Mouse (Mus musculus) hindbrain, embryonic 15.5 days (tissue): Measurements from ENCODE around the gene Uba7. TPM values are rescaled to one million over a fixed set of nuclear protein-coding genes. Genes with fewer than 3 reads are reported as not detected.
"Not testable (repeated sequence)": the region's sequence is repeated elsewhere in the genome, so short reads cannot be mapped to it uniquely, and the experiment has no call there.

Source experiments
- ATAC-seq: fragments of 200-750 bp; cut with Nextera tagmentation; 2 replicates; pipeline ENCODE4 v1.8.0; 2017; ENCODE audit warnings: low read depth, moderate number of reproducible peaks, moderate TSS enrichment; ENCODE audit not compliant: low FRiP score
- H3K27ac ChIP-seq: fragments of 300-500 bp; sonication (generic); replicated peaks from 2 replicates; pipeline ENCODE4 v1.5.1; 2015; ENCODE audit warnings: mild to moderate bottlenecking, inconsistent platforms
- H3K27me3 ChIP-seq: fragments of 300-500 bp; sonication (generic); 2 replicates; pipeline ENCODE4 v1.6.1; 2015; ENCODE audit warnings: control low read depth, inconsistent platforms
- H3K36me3 ChIP-seq: fragments of 300-500 bp; sonication (generic); 2 replicates; pipeline ENCODE4 v1.6.1; 2015; ENCODE audit warnings: control low read depth, inconsistent platforms
- H3K4me1 ChIP-seq: fragments of 300-500 bp; sonication (generic); replicated peaks from 2 replicates; pipeline ENCODE4 v1.6.1; 2015; ENCODE audit warnings: control low read depth, inconsistent platforms
- H3K4me2 ChIP-seq: fragments of 300-500 bp; sonication (generic); 2 replicates; pipeline ENCODE4 v1.6.1; 2015; ENCODE audit warnings: moderate library complexity, mild to moderate bottlenecking, inconsistent platforms
- H3K4me3 ChIP-seq: fragments of 300-500 bp; sonication (generic); 2 replicates; pipeline ENCODE4 v1.5.1; 2015; ENCODE audit warnings: mild to moderate bottlenecking, inconsistent platforms
- H3K9ac ChIP-seq: fragments of 300-500 bp; sonication (generic); 2 replicates; pipeline ENCODE4 v1.6.1; 2015; ENCODE audit warnings: inconsistent platforms
- H3K9me3 ChIP-seq: fragments of 300-500 bp; sonication (generic); 2 replicates; pipeline ENCODE4 v1.6.1; 2016; ENCODE audit warnings: control low read depth, inconsistent platforms
- WGBS: fragments of 180-500 bp; shearing (Covaris S2); methylation state at CpG from one replicate; pipeline ENCODE4 v1.1.7; 2015; 5-methylcytosine and 5-hydroxymethylcytosine counted together
- polyA plus RNA-seq: library from polyadenylated mRNA; unstranded; fragments of >200 nt; fragmentation: Nextera tagmentation; extraction: Ambion mirVana; gene quantifications from 2 replicates; pipeline ENCODE4 v1.2.1, GENCODE M21; 2015

Uba7 gene
- polyA plus RNA-seq, 1 experiment from 2014 or later: 6.4 TPM

DNA sequence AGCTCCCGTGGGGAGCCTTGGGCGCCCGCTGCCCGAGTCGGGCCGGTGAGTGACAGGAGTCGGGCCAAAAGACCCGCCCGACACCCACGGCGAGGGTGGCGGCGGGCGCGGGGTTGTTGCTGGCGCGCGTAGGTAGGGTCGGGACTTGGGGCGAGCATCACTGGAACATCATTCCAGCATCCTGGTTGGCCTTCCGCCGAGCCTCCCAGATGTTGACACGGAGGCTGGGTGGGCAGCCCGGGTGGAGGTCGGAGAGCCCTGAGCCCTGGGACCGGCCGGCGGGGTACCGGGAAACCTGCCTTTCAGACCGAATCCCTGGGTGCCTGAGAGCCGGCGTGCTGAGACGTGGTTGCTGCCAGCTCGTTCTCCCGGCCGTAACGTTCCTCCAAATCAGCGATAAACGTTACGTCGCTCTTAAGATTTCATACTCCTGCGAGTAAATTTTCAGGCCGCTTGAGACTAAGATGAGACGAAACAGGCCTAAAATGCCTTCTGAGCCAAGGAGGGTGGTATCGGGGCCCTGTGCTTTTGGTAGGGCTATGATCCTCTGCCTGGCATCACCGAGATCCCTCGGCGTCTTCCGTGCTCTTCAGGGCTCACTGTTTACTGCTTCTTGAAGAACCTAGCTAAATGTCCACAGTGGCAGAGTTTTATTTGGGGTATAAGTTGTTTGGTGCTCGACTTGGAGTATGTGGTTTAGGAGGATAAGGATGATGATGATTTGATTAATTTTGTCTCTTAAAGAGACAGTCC, 27.6 kb downstream of the Uba7 start:
- WGBS: under 1% methylated on average over 43 of the region's 50 CpGs
- peak; percentile 60; the same call in 1 of the 2 replicates for ATAC-seq

DNA sequence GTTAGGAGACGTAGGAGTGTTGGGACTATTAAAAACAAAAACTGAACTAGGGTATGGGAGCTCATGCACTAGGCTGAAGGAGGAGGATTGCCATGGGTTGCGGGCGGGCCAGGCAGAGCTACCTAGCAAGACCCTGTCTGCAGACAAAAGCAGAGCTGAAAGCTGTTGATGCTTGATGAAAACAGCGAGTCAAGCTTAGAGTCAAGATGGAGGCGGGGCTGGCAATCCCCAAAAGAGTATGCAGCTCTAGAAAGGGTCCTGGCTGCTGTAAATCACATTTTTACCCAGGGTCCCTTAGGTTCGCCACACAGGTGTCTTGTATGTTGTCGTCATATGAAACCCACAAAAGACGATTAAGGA, 28.2 kb downstream of the Uba7 start:
- H3K4me1 ChIP-seq: peaks cover 34% of the 10 kb centered on the region
- H3K36me3 ChIP-seq: no peaks in the 10 kb centered on the region
- H3K4me3 ChIP-seq: peak overlapping the region; percentile 86
- no peaks in the 10 kb centered on the region for H3K27me3 ChIP-seq
- H3K9me3 ChIP-seq: no peaks in the 10 kb centered on the region
- no peak for ATAC-seq
- 10% methylated on average over 8 of the region's 8 CpGs for WGBS
- peak overlapping the region; percentile 97 for H3K27ac ChIP-seq
- peak overlapping the region; percentile 76 for H3K4me2 ChIP-seq
- H3K9ac ChIP-seq: peak overlapping the region; percentile 95

More for the DNA sequence above, 27.6 kb downstream of the Uba7 start:
- Histone ChIP-seq H3K4me1 (peaks cover 34% of the 10 kb centered on the region), H3K27me3 (no peaks in the 10 kb centered on the region), H3K9me3 (no peaks in the 10 kb centered on the region), H3K4me3 (peak overlapping the region; percentile 86), H3K4me2 (peak overlapping the region; percentile 76), H3K9ac (peak overlapping the region; percentile 95), H3K27ac (peak overlapping the region; percentile 97), H3K36me3 (no peaks in the 10 kb centered on the region)

DNA sequence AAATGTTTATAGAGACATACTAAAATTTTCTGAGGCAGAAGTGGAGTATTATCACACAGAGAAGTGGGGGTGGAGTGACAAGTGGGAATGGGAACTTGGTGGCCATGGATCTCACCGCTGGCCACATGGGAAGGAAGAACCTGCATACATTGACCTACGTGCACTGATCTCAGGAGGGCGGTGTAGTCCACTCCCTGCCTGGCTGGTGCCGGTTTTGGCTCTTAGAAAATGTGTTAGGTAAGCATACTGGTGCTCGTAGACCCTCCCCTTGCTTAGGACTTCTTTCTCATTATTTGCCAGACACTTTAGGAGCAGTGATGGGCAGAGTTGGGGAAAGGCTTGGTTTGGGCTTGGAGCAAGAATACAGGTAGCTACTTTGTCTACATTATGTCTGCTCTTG, 32.7 kb downstream of the Uba7 start:
- Histone ChIP-seq H3K4me1 (peaks cover 27% of the 10 kb centered on the region), H3K9me3 (no peaks in the 10 kb centered on the region), H3K4me2 (no peak overlapping the region), H3K27ac (no peak overlapping the region), H3K27me3 (no peaks in the 10 kb centered on the region), H3K4me3 (no peak overlapping the region), H3K9ac (no peak overlapping the region), H3K36me3 (0 out of 2 replicates have a peak, but pooled peaks cover 3% of the 10 kb centered on the region)
- WGBS: 94% methylated on average over 5 of the region's 5 CpGs
- ATAC-seq: no peak

DNA sequence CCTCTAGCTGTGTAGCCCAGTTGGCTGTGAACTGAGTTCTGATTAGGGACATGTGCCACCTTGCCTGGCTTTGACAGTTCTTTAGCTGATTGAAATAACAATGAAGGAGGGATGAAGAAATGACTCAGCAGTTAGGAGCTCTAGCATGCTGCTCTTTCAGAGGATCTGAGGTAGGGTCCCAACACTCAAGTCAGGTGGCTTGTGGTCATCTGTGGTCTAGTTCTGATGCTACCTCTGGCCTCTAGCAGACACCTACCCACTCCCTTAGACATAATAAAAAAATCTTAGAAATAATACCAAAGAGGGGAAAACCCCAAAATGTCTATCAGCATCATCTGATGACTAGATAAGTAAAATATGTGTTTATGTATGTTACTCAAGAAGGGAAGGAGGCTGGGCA, 35.1 kb downstream of the Uba7 start:
- Histone ChIP-seq H3K27me3 (no peaks in the 10 kb centered on the region), H3K9me3 (no peaks in the 10 kb centered on the region), H3K27ac (no peak overlapping the region), H3K9ac (no peak overlapping the region), H3K4me1 (peaks cover 8% of the 10 kb centered on the region; the same call in 1 of the 2 replicates), H3K4me3 (no peak overlapping the region), H3K4me2 (no peak overlapping the region), H3K36me3 (peaks cover 4% of the 10 kb centered on the region; the same call in 1 of the 2 replicates)
- no peak for ATAC-seq

DNA sequence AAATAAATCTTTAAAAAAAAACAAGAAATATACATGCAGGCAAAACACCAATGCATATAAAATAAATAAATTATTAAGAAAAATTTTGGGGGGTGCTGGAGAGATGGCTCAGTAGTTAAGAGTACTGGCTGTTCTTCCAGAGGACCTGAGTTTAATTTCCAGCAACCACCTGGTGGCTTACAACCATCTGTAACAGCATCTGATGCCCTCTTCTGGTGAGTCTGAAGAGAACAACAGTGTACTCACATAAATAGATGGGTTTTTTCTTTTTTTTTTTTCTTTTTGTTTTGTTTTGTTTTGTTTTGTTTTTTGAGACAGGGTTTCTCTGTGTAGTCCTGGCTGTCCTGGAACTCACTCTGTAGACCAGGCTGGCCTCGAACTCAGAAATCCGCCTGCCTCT, 38.3 kb downstream of the Uba7 start:
- H3K27ac ChIP-seq, H3K4me1 ChIP-seq, H3K27me3 ChIP-seq, H3K9ac ChIP-seq, ATAC-seq, H3K9me3 ChIP-seq, H3K4me2 ChIP-seq, H3K4me3 ChIP-seq: not testable (repeated sequence)
- WGBS: 98% methylated on average over 2 of the region's 2 CpGs
- peaks cover 12% of the 10 kb centered on the region; the same call in 1 of the 2 replicates for H3K36me3 ChIP-seq

DNA sequence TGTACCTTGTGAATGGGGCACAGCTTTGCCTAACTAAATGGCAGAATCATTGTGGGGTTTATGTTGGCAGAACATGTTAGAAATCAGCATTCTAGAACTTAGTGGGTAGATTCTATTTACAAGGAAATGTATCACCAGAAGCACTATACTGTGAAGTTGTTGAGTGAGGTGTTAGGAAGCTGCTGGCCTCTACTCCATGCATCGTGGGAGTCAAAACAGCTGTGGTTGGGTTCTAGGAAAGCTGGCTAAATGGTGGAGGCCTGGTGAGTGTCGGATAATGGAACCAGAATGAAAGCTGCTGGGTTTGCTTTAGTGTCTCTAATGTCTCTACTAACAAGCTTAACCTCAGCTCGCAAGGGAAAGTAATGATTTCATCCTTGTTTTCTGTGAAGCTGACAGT, 41.8 kb downstream of the Uba7 start:
- Histone ChIP-seq H3K9me3 (no peaks in the 10 kb centered on the region), H3K4me3 (no peak overlapping the region), H3K4me1 (0 out of 2 replicates have a peak, but pooled peaks cover 2% of the 10 kb centered on the region), H3K36me3 (peaks cover 12% of the 10 kb centered on the region; the same call in 1 of the 2 replicates), H3K4me2 (no peak overlapping the region), H3K27ac (no peak overlapping the region), H3K27me3 (no peaks in the 10 kb centered on the region), H3K9ac (no peak overlapping the region)
- no peak for ATAC-seq
- WGBS: 89% methylated on average over 3 of the region's 3 CpGs

DNA sequence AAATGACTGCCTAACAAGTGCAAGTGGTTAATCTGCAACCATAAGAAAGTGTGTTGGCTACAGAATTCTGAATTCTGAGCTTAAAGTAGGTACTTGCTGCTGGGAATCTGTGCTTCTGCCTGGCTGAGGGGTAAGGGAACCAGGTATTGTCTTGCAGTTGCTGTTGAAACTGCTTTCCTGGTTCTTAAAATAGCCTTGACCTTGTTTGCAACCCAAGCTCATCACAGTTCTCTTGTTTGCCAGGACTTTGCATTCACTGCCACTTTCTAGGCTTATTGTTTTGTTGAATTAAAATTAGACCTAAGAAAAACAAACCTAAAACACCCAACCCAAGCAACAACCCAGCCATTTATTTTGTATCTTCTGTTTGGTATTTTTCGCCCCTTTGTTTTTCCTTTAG, 45.4 kb downstream of the Uba7 start:
- Histone ChIP-seq H3K9ac (no peak overlapping the region), H3K4me3 (no peak overlapping the region), H3K9me3 (no peaks in the 10 kb centered on the region), H3K27ac (no peak overlapping the region), H3K4me1 (0 out of 2 replicates have a peak, but pooled peaks cover 2% of the 10 kb centered on the region), H3K27me3 (no peaks in the 10 kb centered on the region), H3K36me3 (peaks cover 22% of the 10 kb centered on the region), H3K4me2 (no peak overlapping the region)
- 94% methylated on average over 1 of the region's 1 CpGs for WGBS
- no peak for ATAC-seq

DNA sequence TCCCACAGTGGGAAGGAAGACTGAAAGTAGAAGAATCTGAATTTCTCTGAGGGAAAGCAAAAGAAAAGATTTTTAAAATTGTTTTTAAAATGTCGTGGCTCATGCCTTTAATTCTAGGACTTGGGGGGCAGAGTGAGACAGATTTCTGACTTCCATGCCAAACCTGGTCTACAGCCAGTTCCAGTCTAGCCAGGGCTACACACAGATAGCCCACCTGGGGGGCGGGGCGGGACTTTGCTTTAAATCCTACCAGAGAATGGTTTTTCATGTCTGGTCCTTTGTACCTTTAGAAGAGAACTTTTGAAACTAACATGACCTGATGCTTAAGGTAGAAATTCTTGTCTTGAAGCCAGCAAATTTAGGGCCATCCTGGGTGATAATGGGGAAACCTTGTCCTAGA, 47.9 kb downstream of the Uba7 start:
- Histone ChIP-seq H3K4me3 (no peak overlapping the region), H3K9ac (no peak overlapping the region), H3K36me3 (peaks cover 37% of the 10 kb centered on the region), H3K27me3 (no peaks in the 10 kb centered on the region), H3K4me1 (0 out of 2 replicates have a peak, but pooled peaks cover 2% of the 10 kb centered on the region), H3K9me3 (no peaks in the 10 kb centered on the region), H3K4me2 (no peak overlapping the region), H3K27ac (no peak overlapping the region)
- ATAC-seq: no peak
- WGBS: 87% methylated on average over 3 of the region's 3 CpGs

DNA sequence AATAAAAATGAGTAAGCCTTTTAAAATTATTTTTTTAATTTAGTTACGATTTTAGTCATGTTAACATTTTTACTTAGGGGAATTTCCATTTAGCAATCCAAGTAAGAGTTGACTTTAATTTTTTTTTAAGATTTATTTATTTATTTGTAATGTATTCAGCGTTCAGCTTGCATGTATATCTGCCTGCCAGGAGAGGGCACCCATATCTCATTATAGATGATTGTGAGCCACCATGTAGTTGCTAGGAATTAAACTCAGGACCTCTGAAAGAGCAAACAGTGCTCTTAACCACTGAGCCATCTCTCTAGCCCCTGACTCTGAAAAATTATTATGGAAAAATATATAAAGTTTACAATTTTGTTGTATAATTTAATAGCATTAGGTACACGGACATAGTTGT, 51.3 kb downstream of the Uba7 start:
- no peak for ATAC-seq
- Histone ChIP-seq H3K27ac (no peak overlapping the region), H3K36me3 (peaks cover 42% of the 10 kb centered on the region), H3K4me1 (no peaks in the 10 kb centered on the region), H3K9me3 (no peaks in the 10 kb centered on the region), H3K27me3 (no peaks in the 10 kb centered on the region), H3K9ac (no peak overlapping the region), H3K4me2 (no peak overlapping the region), H3K4me3 (no peak overlapping the region)
- 91% methylated on average over 3 of the region's 3 CpGs for WGBS

DNA sequence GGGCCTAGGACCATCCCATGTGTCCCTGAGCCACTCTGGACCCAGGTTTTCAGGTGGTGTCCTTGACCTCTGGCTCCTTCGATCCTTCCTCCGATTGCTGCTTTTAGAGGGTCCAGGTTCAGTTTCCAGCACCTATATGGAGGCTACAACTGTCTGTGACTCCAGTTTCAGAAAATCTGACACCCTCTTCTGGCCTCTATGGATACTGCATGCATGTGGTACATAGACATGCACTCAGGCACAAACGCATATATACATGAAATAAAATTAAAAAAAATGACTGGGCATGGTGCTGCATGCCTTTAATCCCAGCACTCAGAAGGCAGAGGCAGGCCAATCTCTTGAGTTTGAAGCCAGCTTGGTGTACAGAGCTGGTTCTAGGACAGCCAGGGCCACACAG, 52.6 kb downstream of the Uba7 start:
- Histone ChIP-seq H3K36me3 (peaks cover 52% of the 10 kb centered on the region), H3K4me3 (no peak overlapping the region), H3K27me3 (no peaks in the 10 kb centered on the region), H3K27ac (no peak overlapping the region), H3K9ac (no peak overlapping the region), H3K9me3 (no peaks in the 10 kb centered on the region), H3K4me1 (no peaks in the 10 kb centered on the region), H3K4me2 (no peak overlapping the region)
- ATAC-seq: no peak
- 94% methylated on average over 3 of the region's 3 CpGs for WGBS

DNA sequence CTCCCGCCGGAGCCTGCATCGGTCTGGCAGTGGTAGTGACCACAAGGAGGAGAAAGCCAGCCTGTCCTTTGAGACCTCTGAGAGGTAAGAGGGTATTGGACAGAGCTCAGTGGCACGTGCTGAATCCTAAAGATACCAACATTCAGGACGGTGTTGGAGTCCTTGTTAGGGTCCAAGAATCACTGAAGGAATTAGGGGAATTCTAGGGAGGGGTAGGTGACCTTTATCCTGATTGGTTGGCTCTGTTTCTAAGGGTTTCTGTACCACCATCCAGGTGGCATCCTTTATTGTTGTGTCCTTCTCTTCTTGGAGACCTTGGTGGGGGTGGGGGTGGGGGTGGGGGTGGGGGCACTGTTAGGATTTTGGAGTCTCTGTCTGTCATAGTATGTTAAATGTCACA, 56.8 kb downstream of the Uba7 start:
- no peak for ATAC-seq
- Histone ChIP-seq H3K4me1 (no peaks in the 10 kb centered on the region), H3K36me3 (peaks cover 40% of the 10 kb centered on the region), H3K9ac (no peak overlapping the region), H3K27ac (no peak overlapping the region), H3K4me2 (no peak overlapping the region), H3K27me3 (no peaks in the 10 kb centered on the region), H3K4me3 (no peak overlapping the region), H3K9me3 (no peaks in the 10 kb centered on the region)
- 91% methylated on average over 5 of the region's 5 CpGs for WGBS
